Mouse (Mus musculus) cerebellum, postnatal 25 days (tissue): Measurements from ENCODE around the gene Rasgrf1.

Source experiments
- DNase-seq, 2 experiments: peaks; one replicate each; pipeline ENCODE4 v3.0.0; 2021; ENCODE audit warnings: mixed read lengths in 2 of 2

Rasgrf1 gene

GRCm38 (mm10) chr9:89909131-89910010, at the start of gene Rasgrf1:
Gene Rasgrf1, plus strand, starts transcription at chr9:89909908.
- DNase-seq = peak; percentile 78 to 80

GRCm38 (mm10) chr9:89860145-89860544, 49.6 kb upstream of the Rasgrf1 start:
- DNase-seq = no peak

- DNase-seq = no peak
Measured at GRCm38 (mm10) chr9:89860584-89860983, 49.1 kb upstream of the Rasgrf1 start.

- no peak for DNase-seq
Measured at GRCm38 (mm10) chr9:89867141-89867540, 42.6 kb upstream of the Rasgrf1 start.

- no peak for DNase-seq
Measured at GRCm38 (mm10) chr9:89868093-89868729, 41.5 kb upstream of the Rasgrf1 start.

- no peak for DNase-seq
Measured at GRCm38 (mm10) chr9:89869594-89869993, 40.1 kb upstream of the Rasgrf1 start.

GRCm38 (mm10) chr9:89870531-89871150, 39.1 kb upstream of the Rasgrf1 start:
- no peak for DNase-seq

- DNase-seq = no peak
Measured at GRCm38 (mm10) chr9:89872137-89872536, 37.6 kb upstream of the Rasgrf1 start.

- no peak for DNase-seq
Measured at GRCm38 (mm10) chr9:89874434-89874833, 35.3 kb upstream of the Rasgrf1 start.

GRCm38 (mm10) chr9:89875551-89875950, 34.2 kb upstream of the Rasgrf1 start:
- DNase-seq = peak in 1 of 2 experiments; percentile 43

- no peak for DNase-seq
Measured at GRCm38 (mm10) chr9:89878471-89879020, 31.2 kb upstream of the Rasgrf1 start.

- DNase-seq = no peak
Measured at GRCm38 (mm10) chr9:89879574-89879973, 30.1 kb upstream of the Rasgrf1 start.

GRCm38 (mm10) chr9:89881552-89881951, 28.2 kb upstream of the Rasgrf1 start:
- no peak for DNase-seq

- no peak for DNase-seq
Measured at GRCm38 (mm10) chr9:89882583-89882982, 27.1 kb upstream of the Rasgrf1 start.

GRCm38 (mm10) chr9:89885701-89886218, 23.9 kb upstream of the Rasgrf1 start:
- peak; percentile 80 to 81 for DNase-seq

GRCm38 (mm10) chr9:89891534-89892293, 18.0 kb upstream of the Rasgrf1 start:
- DNase-seq = peak; percentile 34 to 48

- no peak for DNase-seq
Measured at GRCm38 (mm10) chr9:89892540-89893188, 17.0 kb upstream of the Rasgrf1 start.

- no peak for DNase-seq
Measured at GRCm38 (mm10) chr9:89900111-89900824, 9.4 kb upstream of the Rasgrf1 start.

- DNase-seq = no peak
Measured at GRCm38 (mm10) chr9:89901184-89901583, 8.5 kb upstream of the Rasgrf1 start.

- no peak for DNase-seq
Measured at GRCm38 (mm10) chr9:89902813-89903212, 6.9 kb upstream of the Rasgrf1 start.

GRCm38 (mm10) chr9:89906645-89907044, 3.1 kb upstream of the Rasgrf1 start:
- DNase-seq = no peak
